Mouse (Mus musculus) stomach, postnatal 0 days (tissue): ENCODE results near the gene St3gal3.

Experiments
- CTCF ChIP-seq: IDR thresholded peaks from 2 replicates; pipeline ENCODE4 v1.5.1; 2016; ENCODE audit warnings: antibody characterized with exemption, low read depth, mild to moderate bottlenecking, moderate library complexity
- EP300 ChIP-seq: optimal IDR thresholded peaks from 2 replicates; pipeline ENCODE3; 2016; ENCODE audit warnings: antibody characterized with exemption

DNA sequence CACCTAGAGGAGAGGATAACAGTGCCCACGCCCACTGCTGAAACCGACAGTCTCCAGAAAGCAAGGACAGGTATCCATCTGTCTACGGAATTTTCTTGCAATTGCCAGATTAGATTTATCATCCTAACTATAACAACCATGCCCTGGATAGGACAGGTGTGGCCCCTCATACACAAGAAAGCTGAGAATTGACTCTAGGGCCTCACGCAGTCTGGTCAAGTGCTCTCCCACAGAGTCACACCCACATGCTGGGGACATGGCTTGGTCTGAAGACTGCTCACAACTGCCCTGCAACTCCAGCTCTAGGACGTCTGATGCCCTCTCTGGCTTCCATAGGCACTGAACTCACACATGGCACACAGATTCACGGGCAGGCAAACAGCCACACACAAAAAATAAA, 61.6 kb downstream of the St3gal3 start:
- no peak for TF ChIP-seq CTCF
- no peak for TF ChIP-seq EP300
